Mouse (Mus musculus) cerebellum, adult 2 months (tissue): ENCODE measurements around the gene Mt1.

Experiments
- CTCF ChIP-seq: fragments of 200-500 bp; IDR thresholded peaks from 2 replicates; pipeline ENCODE4 v1.5.1; 2011; ENCODE audit warnings: low read depth, mild to moderate bottlenecking, control low read depth, low read length, moderate library complexity, borderline replicate concordance; ENCODE audit not compliant: insufficient read depth
- POLR2A ChIP-seq: fragments of 200-500 bp; IDR thresholded peaks from 2 replicates; pipeline ENCODE4 v1.6.1; 2011; ENCODE audit warnings: low read length, control low read depth, borderline replicate concordance; ENCODE audit not compliant: insufficient read depth

DNA sequence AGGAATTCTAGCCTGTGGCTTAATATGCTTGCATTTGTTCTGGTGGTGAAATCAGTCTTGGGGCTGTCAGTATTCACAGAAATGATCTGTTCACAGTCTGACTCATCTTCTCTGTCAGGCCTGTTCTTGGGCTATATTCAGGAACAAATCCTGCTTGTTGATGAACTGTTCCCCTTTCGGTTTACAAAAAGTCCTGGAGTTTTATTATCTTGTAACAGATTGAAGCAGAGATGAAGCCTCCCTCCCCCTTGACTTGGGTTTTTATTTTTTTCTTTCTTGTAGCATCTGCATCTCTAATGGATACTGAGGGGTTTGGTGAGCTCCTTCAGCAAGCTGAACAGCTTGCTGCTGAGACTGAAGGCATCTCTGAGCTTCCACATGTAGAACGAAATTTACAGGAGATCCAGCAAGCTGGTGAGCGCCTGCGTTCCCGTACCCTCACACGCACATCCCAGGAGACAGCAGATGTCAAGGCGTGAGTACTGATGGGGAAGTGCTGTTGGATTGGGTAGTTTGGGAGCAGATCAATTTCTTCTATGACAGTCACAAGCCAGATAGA, 48.6 kb downstream of the Mt1 start:
- TF ChIP-seq POLR2A (no peak), CTCF (no peak)
